Mouse (Mus musculus) erythroblast, embryonic 14.5 days (primary cell): ENCODE measurements around the gene Klf15.

Experiments
- GATA1 ChIP-seq: IDR thresholded peaks from 2 replicates; pipeline ENCODE4 v1.6.1; 2012; ENCODE audit warnings: low read length, inconsistent platforms, mixed read lengths
- TAL1 ChIP-seq: IDR thresholded peaks from 3 replicates; pipeline ENCODE4 v1.6.1; 2012; ENCODE audit warnings: low read length, inconsistent platforms, mixed read lengths

GRCm38 (mm10) chr6:90490976-90491375 is 28.6 kb downstream of the Klf15 start:
- no peak for TF ChIP-seq GATA1
- TF ChIP-seq TAL1: no peak
